Mouse (Mus musculus) mouse embryonic stem cell (cell line): ENCODE measurements around the gene Plb1.

ENCODE experiments used
- in situ Hi-C, 2 experiments: fragments of 300-500 bp; cut with MboI; formaldehyde crosslinking; loops; 1 replicate in 1 of 2; 3 replicates in 1 of 2; pipeline ENCODE4 v1.14.3; 2019 to 2020; ENCODE audit warnings: low sequenced_read_pairs in 2 of 2, low pct_unique_long_range_greater_than_20kb in 1 of 2, mixed read lengths in 1 of 2; ENCODE audit not compliant: unreplicated experiment in 1 of 2

Gene Plb1

GRCm38 (mm10) chr5:32410954-32411688 lies 178.6 kb downstream of the Plb1 start:
- in situ Hi-C loops, result no loop called here

- in situ Hi-C loops, result no loop called here
Observed at GRCm38 (mm10) chr5:32412186-32412950, 179.9 kb downstream of the Plb1 start.

- in situ Hi-C loops, result no loop called here
Observed at GRCm38 (mm10) chr5:32413083-32413482, 180.6 kb downstream of the Plb1 start.

- in situ Hi-C loops, result no loop called here
Observed at GRCm38 (mm10) chr5:32413569-32413968, 181.1 kb downstream of the Plb1 start.

- in situ Hi-C loops, result no loop called here
Observed at GRCm38 (mm10) chr5:32414461-32414985, 182.0 kb downstream of the Plb1 start.

- in situ Hi-C loops, result no loop called here
Observed at GRCm38 (mm10) chr5:32415554-32415953, 183.0 kb downstream of the Plb1 start.
